Mouse (Mus musculus) liver, adult 2 months (tissue): ENCODE measurements around the gene Brca1.

Experiments used
- CTCF ChIP-seq: fragments of 200-500 bp; IDR thresholded peaks from 2 replicates; pipeline ENCODE4 v1.5.1; 2011; ENCODE audit warnings: low read depth, low read length, control low read depth
- POLR2A ChIP-seq: fragments of 200-500 bp; IDR thresholded peaks from 2 replicates; pipeline ENCODE4 v1.6.1; 2011; ENCODE audit warnings: low read length, control low read depth; ENCODE audit not compliant: insufficient read depth; ENCODE audit errors: extremely low read depth

DNA sequence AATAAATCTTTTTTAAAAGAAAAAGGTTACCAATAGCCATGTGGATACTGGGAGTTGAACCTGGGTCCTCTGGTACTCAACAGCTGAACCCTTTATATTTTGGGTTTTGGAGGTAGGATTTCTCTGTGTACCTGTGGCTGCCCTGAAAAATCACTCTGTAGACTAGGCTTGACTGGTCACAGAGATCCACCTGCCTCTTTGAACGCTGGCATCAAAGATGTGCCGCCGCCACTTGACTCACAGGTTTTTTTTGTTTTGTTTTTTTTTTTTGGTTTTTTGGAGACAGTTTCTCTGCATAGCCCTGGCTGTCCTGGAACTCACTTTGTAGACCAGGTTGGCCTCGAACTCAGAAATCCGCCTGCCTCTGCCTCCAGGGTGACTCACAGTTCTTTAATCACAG, 104.0 kb downstream of the Brca1 start:
- TF ChIP-seq CTCF: no peak
- TF ChIP-seq POLR2A: no peak
